Mouse (Mus musculus): ENCODE data around the gene Hsf2bp. TPM values are rescaled to one million over a fixed set of nuclear protein-coding genes. Genes with fewer than 3 reads are reported as not detected.

Gene Hsf2bp
- polyA plus RNA-seq, 2 experiments: 0.59 to 0.74 TPM

DNA sequence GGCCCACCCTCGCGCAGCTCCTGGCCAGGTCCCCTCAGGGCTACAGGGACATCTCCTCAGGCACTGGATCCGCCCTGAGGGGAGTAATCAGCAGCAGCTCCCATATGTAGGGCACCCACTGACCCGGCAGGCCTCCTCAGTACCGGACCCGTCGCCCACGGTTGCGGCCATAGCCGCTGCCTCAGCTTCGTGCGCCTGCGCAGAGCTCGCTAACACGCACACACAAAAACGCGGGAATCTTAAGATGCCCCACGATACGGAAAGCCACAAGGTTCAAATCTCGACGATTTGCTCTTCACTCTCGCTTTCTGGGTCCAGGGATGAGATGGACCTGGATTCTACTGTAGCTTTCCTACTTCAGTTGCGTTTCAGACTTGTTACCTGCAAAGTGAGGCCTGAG, 1.8 kb downstream of the Hsf2bp start:
- 91% methylated on average over 23 of the region's 23 CpGs for WGBS
- Histone ChIP-seq H3K27me3 (ENCODE audit: control insufficient read depth, insufficient read depth, low read length) (no peaks in the 10 kb centered on the region), H3K4me2 (replicated peaks; ENCODE audit: low read depth, low read length, severe bottlenecking) (no peak overlapping the region), H3K4me3 (replicated peaks; ENCODE audit: low read length) (no peak overlapping the region), H3K9me3 (ENCODE audit: control insufficient read depth, low read length) (no peaks in the 10 kb centered on the region), H3K4me1 (ENCODE audit: control insufficient read depth, insufficient read depth, low read length) (peaks cover 13% of the 10 kb centered on the region), H3K27ac (replicated peaks; ENCODE audit: low read depth, low read length) (no peak overlapping the region), H3K36me3 (ENCODE audit: control insufficient read depth, insufficient read depth, low read length) (no peaks in the 10 kb centered on the region), H3K9ac (ENCODE audit: low read depth, low read length, severe bottlenecking) (no peak overlapping the region)
- TF ChIP-seq POLR2A (IDR thresholded peaks at IDR 0.05; ENCODE audit: borderline replicate concordance, extremely low read depth, insufficient read depth, insufficient read length): no peak
- no peak for ATAC-seq (ENCODE audit: low FRiP score, low read depth)
- no peak for DNase-seq (ENCODE audit: low spot score)

DNA sequence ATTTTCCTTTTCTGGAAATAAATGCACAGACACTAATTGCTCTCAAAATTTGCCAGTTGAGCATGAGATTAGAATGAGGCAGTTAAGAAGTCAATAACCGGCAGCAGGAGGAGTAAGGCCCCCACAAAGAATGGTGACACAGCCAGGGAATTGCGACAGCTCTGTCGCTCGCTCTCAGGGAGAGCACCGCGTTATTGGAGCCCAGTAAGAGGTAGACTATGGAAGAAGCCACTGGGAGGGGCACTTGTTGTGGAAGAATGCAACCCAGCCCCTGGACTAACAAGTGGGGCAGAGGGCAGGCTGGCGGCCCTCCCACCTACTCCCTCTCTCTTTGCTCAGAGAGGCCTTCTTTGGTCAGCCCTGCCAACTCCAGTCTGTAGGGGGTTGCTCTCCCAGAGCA, 4.5 kb downstream of the Hsf2bp start:
- no peaks in the 10 kb centered on the region for H3K36me3 ChIP-seq (ENCODE audit: control insufficient read depth, insufficient read depth, low read length)
- H3K4me3 ChIP-seq (replicated peaks; ENCODE audit: low read length): no peak overlapping the region
- no peaks in the 10 kb centered on the region for H3K9me3 ChIP-seq (ENCODE audit: control insufficient read depth, low read length)
- H3K27ac ChIP-seq (replicated peaks; ENCODE audit: low read depth, low read length): no peak overlapping the region
- H3K4me1 ChIP-seq (ENCODE audit: control insufficient read depth, insufficient read depth, low read length): peaks cover 4% of the 10 kb centered on the region
- no peak for DNase-seq (ENCODE audit: low spot score)
- no peak overlapping the region for H3K4me2 ChIP-seq (replicated peaks; ENCODE audit: low read depth, low read length, severe bottlenecking)
- ATAC-seq (ENCODE audit: low FRiP score, low read depth): no peak
- WGBS: 53% methylated on average over 7 of the region's 7 CpGs
- no peak overlapping the region for H3K9ac ChIP-seq (ENCODE audit: low read depth, low read length, severe bottlenecking)
- TF ChIP-seq POLR2A (IDR thresholded peaks at IDR 0.05; ENCODE audit: borderline replicate concordance, extremely low read depth, insufficient read depth, insufficient read length): no peak
- H3K27me3 ChIP-seq (ENCODE audit: control insufficient read depth, insufficient read depth, low read length): no peaks in the 10 kb centered on the region

DNA sequence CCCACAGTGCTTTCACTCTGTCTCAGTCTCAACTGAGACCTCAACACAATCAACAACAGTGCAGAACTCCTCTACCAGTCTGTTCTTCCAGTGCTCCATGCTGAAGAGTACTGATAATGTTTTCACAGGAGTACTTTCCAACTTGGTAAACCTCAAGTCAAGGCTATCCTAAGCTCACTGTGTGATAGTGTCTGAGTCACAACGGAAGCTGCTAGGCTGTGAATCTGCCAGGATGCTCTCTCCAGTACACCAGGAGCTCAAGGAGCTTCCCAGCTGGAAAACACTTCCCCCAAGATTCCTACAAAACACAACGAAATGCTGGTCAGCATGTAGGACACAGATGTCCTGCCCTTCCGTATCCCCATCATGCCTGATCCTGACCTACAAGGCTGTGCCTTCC, 7.8 kb downstream of the Hsf2bp start:
- ATAC-seq (ENCODE audit: low FRiP score, low read depth) (no peak), DNase-seq (ENCODE audit: low spot score) (no peak)
- H3K27me3 ChIP-seq (ENCODE audit: control insufficient read depth, insufficient read depth, low read length): no peaks in the 10 kb centered on the region
- H3K4me1 ChIP-seq (ENCODE audit: control insufficient read depth, insufficient read depth, low read length): peaks cover 4% of the 10 kb centered on the region; the same call in 1 of the 2 replicates
- no peaks in the 10 kb centered on the region for H3K36me3 ChIP-seq (ENCODE audit: control insufficient read depth, insufficient read depth, low read length)
- no peaks in the 10 kb centered on the region for H3K9me3 ChIP-seq (ENCODE audit: control insufficient read depth, low read length)
- H3K4me2 ChIP-seq (replicated peaks; ENCODE audit: low read depth, low read length, severe bottlenecking): no peak overlapping the region
- no peak overlapping the region for H3K4me3 ChIP-seq (replicated peaks; ENCODE audit: low read length)
- no peak for TF ChIP-seq POLR2A (IDR thresholded peaks at IDR 0.05; ENCODE audit: borderline replicate concordance, extremely low read depth, insufficient read depth, insufficient read length)
- WGBS: 82% methylated on average over 3 of the region's 3 CpGs
- H3K9ac ChIP-seq (ENCODE audit: low read depth, low read length, severe bottlenecking): no peak overlapping the region
- H3K27ac ChIP-seq (replicated peaks; ENCODE audit: low read depth, low read length): no peak overlapping the region

DNA sequence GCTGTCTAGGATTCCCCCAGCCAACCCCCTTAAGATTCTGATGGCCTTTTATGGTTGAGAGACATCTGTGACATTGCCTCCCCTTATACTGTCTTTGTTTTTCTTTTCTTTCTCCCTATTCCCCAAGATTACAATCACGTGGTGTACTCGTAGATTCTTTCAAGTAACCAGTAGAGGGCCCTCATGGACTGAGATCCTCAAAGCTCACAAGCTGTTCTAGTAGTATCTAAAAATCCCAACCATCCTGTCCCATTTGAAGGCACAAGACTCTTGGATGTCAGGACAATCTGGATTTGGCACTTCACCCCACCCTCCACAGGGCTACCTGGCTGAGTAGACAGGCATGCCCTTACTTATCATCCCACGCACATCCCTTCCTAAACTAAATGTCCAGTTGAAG, 8.5 kb downstream of the Hsf2bp start:
- H3K4me2 ChIP-seq (replicated peaks; ENCODE audit: low read depth, low read length, severe bottlenecking): no peak overlapping the region
- peaks cover 4% of the 10 kb centered on the region; the same call in 1 of the 2 replicates for H3K4me1 ChIP-seq (ENCODE audit: control insufficient read depth, insufficient read depth, low read length)
- H3K9ac ChIP-seq (ENCODE audit: low read depth, low read length, severe bottlenecking): no peak overlapping the region
- no peak overlapping the region for H3K27ac ChIP-seq (replicated peaks; ENCODE audit: low read depth, low read length)
- ATAC-seq (ENCODE audit: low FRiP score, low read depth): peak; percentile 35; the same call in 1 of the 2 replicates
- WGBS: 30% methylated on average over 3 of the region's 3 CpGs
- no peak for TF ChIP-seq POLR2A (IDR thresholded peaks at IDR 0.05; ENCODE audit: borderline replicate concordance, extremely low read depth, insufficient read depth, insufficient read length)
- H3K9me3 ChIP-seq (ENCODE audit: control insufficient read depth, low read length): no peaks in the 10 kb centered on the region
- no peaks in the 10 kb centered on the region for H3K36me3 ChIP-seq (ENCODE audit: control insufficient read depth, insufficient read depth, low read length)
- peak; percentile 88 for DNase-seq (ENCODE audit: low spot score)
- no peak overlapping the region for H3K4me3 ChIP-seq (replicated peaks; ENCODE audit: low read length)
- no peaks in the 10 kb centered on the region for H3K27me3 ChIP-seq (ENCODE audit: control insufficient read depth, insufficient read depth, low read length)

DNA sequence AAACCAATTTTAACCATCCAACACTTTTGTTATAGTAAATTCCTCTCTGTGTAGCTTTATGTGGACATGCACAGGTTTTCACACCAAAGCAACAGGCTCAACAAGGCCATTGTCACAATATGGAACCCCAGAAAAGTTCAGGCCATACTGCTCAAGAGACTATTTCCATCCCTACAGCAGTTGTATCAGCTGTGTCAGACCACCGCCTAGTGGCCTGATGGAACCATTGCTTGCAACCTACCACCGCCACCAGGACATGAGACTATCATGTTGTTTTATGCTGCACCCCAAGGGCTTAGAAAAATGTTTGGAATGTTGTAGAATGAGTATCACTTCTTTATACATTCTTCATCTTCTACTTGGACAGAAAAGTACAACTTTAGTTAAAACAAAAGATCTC, 10.8 kb downstream of the Hsf2bp start:
- no peaks in the 10 kb centered on the region for H3K9me3 ChIP-seq (ENCODE audit: control insufficient read depth, low read length)
- no peak overlapping the region for H3K27ac ChIP-seq (replicated peaks; ENCODE audit: low read depth, low read length)
- no peak for TF ChIP-seq POLR2A (IDR thresholded peaks at IDR 0.05; ENCODE audit: borderline replicate concordance, extremely low read depth, insufficient read depth, insufficient read length)
- H3K36me3 ChIP-seq (ENCODE audit: control insufficient read depth, insufficient read depth, low read length): no peaks in the 10 kb centered on the region
- peaks cover 4% of the 10 kb centered on the region; the same call in 1 of the 2 replicates for H3K4me1 ChIP-seq (ENCODE audit: control insufficient read depth, insufficient read depth, low read length)
- H3K9ac ChIP-seq (ENCODE audit: low read depth, low read length, severe bottlenecking): no peak overlapping the region
- no peak overlapping the region for H3K4me2 ChIP-seq (replicated peaks; ENCODE audit: low read depth, low read length, severe bottlenecking)
- no peak overlapping the region for H3K4me3 ChIP-seq (replicated peaks; ENCODE audit: low read length)
- WGBS: 8% methylated on average over 2 of the region's 2 CpGs
- peak; percentile 87 for ATAC-seq (ENCODE audit: low FRiP score, low read depth)
- no peaks in the 10 kb centered on the region for H3K27me3 ChIP-seq (ENCODE audit: control insufficient read depth, insufficient read depth, low read length)
- peak; percentile 91 for DNase-seq (ENCODE audit: low spot score)

DNA sequence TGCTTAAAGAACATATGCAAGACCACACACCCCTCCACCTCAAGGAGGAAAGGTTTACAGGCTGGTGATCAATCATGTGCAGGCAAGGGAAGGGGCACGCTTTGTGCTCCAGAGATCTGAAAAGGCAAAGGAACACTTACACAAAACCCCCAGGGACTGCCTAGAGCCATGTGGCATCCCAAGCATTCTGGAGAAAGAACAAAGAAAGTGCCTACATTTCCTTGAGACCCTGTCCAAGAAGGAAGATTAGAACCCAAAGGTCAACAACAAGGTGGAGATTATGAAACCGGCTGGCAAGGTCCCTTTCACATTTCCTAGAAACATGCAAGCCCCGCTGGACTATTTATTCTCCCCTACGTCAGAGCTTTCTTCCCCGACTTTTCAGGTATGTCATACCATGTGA, 11.5 kb downstream of the Hsf2bp start:
- Histone ChIP-seq H3K27me3 (ENCODE audit: control insufficient read depth, insufficient read depth, low read length) (no peaks in the 10 kb centered on the region), H3K4me1 (ENCODE audit: control insufficient read depth, insufficient read depth, low read length) (peaks cover 4% of the 10 kb centered on the region; the same call in 1 of the 2 replicates), H3K36me3 (ENCODE audit: control insufficient read depth, insufficient read depth, low read length) (no peaks in the 10 kb centered on the region), H3K4me2 (replicated peaks; ENCODE audit: low read depth, low read length, severe bottlenecking) (no peak overlapping the region), H3K27ac (replicated peaks; ENCODE audit: low read depth, low read length) (no peak overlapping the region), H3K4me3 (replicated peaks; ENCODE audit: low read length) (no peak overlapping the region), H3K9ac (ENCODE audit: low read depth, low read length, severe bottlenecking) (no peak overlapping the region), H3K9me3 (ENCODE audit: control insufficient read depth, low read length) (no peaks in the 10 kb centered on the region)
- WGBS: 45% methylated on average over 5 of the region's 5 CpGs
- TF ChIP-seq POLR2A (IDR thresholded peaks at IDR 0.05; ENCODE audit: borderline replicate concordance, extremely low read depth, insufficient read depth, insufficient read length): no peak
- DNase-seq (ENCODE audit: low spot score): peak; percentile 4
- no peak for ATAC-seq (ENCODE audit: low FRiP score, low read depth)

All from limb, embryonic 14.5 days (tissue).